Mouse (Mus musculus) lung, postnatal 25 days (tissue): ENCODE data around the gene Zbp1.

Experiments used
- DNase-seq: peaks from one replicate; pipeline ENCODE4 v3.0.0; 2022; ENCODE audit warnings: low spot score

Zbp1 gene

DNA sequence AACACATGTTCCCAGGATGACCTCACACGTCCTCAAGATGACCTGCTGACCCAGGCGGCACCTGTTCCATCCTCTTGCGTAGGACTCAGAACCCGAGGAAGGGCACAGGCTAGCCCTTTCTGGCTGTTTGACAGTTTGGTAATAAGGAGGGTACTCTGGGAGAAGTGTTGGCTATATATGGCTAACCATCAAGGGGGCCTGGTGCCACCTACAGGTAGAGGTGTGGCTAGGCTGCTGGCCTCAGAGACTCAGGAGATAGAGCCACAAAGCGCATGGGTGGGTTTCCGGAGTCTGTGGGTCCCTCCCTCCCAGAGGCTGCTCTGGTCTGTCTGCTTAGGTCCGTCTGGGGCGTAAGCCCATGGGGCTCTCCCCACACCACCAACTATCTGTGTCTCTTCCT, 28.0 kb upstream of the Zbp1 start:
- no peak for DNase-seq

DNA sequence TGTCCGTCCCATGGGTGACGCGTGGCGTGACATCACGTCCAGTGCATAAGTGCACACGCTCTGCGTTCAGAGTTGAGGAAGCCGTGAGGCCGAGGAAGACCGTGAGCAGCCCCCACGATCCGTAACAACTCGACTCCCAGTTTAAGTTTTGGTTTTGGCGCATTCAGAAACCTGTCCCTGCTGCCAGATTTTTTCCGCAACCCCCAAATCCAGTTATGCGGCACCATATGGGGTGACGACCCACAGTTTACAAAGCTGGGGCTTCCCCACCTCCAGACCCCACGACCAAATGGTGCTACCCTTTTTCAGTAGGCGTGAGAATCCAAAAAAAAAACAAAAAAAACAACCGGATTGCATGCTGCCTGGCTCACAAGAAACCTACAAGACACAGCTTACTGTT, 26.5 kb upstream of the Zbp1 start:
- DNase-seq: no peak

DNA sequence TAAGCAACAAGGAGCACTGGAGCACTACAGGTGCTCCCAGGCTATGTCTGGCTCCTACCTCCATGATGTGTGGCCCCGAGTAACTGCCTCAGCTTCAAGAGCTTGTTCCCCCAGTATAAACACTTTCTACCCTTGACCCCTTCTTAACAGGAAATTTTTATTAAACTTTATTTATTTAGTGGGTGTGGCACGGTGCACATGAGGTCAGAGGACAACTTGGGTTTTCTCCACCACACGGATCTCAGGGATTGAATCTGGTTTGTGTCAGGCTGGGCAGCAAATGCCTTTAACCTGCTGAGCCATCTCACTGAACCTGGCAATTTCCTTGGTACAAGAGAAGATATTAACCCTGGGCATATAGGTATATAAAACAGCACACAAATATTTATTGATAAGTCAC, 25.4 kb upstream of the Zbp1 start:
- no peak for DNase-seq

DNA sequence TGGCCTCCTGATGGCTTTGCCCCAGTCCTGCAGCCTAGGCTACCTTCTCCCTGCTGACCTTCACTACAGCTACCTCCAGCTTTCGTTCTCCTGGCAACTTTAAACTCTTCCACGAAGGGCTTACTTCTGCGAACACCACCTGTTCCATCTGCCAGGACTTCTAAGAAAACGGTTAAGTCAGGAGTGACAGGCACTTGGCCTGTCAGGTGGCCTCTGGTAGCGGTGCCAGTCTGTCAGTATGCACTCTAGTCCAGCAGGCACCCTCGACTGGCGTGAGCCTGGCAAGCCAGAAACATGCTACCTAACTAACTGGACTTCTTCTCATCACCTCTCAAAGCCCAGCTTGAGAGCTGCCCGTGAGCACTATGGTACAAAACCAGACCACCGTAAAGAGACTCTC, 24.9 kb upstream of the Zbp1 start:
- DNase-seq: no peak

DNA sequence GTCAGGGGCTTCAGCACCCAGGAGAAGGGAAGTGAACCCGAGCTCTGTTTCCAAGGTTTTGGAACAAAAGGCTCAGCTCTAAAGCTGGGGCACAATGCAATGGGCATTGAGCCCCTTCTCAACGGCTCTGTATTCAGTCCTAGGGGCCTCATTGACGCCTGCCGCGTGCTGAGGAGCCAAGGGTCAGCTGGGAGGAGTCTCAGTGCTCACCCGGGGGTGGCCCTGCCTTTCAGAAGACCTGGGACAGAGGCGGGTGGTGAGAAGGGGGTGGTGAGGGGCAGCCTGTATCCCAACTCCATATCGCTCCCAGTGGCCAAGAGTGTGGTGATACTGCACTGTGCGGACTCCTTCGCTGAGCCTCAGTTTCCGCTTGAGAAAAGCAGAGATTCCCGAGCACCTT, 24.2 kb upstream of the Zbp1 start:
- no peak for DNase-seq

DNA sequence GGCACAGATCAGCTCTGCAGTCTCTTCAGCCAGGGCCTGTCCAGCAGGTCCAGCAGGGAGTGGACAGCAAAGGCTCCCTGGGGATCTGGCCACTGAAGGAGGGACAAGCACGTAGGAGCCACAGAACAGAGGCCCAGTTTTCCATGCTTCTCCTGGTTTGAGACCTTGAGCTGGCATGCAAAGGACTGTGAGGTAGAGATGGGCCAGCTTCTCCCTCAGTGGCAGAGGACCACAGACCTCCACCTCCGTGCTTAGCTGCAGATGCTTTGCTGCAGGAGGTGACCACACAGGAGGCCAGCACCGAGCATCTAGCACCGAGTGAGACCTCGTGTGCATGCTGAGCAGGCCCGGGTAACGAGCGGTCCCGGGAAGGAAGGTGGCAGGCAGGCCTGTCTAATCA, 22.0 kb upstream of the Zbp1 start:
- DNase-seq: no peak

DNA sequence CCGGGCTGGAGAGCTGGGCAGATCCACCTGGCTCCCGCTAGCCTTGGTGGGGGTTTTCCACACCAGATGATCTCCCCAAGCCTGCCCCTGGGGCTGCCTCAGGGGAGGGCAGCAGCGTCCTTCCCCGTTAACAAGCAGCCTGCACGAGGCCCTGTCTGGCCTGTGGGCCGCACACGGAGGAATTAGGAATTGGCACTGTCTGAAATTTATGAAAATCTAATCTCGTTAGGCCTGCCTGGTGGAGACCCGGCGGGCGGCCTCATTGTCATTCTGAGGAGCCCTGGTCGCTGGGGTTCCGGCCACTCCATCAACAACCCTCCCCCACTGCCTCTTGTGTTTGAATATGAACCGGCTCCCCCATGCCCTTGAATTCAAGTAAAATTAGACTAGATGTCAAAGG, 19.8 kb upstream of the Zbp1 start:
- no peak for DNase-seq

DNA sequence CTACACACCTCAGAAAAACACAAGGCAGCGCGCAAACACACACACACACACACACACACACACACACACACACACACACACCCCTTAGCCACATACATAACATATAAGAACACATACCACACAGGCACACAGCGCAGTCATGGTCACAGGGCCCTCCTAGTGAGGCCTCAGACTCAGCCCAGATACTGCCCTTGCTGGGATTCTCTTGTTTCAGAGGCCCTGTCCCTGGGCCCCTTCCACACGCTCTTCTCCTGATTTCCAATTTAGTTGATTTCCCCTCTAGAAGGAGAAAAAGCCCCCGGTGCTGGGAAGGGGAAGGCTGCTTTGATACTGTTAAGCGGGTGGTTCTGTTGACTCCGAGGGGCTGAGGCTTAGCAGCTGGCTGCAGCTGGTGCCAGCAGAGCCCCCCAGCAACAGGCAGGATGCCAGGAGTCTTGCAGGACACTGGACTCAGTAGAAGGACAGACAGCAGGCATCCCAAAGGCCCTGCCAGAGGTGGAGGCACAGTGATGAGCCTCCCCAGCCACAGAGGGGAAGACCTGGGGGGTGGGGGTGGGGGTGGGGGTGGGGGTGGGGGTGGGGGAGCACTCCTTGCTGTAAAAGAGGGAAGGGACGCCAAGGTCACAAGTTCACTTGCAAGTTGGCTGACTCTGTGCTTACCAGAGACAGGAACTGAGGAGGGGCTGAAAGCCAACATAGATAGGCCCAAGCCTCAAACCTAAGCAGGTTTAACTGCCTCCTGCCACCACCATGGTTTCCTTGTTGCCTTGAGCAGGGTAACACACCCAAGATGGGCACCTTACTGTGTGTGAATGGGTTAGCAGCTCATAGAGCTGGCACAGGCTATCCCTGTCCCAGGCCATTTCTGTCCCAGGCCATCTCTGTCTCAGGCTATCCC, 17.0 kb upstream of the Zbp1 start:
- DNase-seq: no peak

DNA sequence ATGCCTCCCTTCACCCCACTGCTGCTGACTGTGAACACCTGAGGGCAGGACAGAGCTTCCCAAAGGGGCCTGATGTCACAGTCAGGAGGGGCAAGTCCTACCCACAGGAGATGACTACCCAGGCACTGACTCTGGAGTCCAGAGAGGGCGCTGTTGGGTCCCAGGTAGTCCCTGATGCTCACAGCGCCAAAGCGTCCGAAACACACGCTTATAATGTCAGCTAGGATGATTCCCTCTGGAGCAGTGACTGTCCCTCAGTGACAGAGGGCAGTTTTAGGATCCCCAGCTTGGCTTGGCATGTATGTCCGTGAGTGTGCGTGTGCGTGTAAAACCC, 14.0 kb upstream of the Zbp1 start:
- DNase-seq: no peak

DNA sequence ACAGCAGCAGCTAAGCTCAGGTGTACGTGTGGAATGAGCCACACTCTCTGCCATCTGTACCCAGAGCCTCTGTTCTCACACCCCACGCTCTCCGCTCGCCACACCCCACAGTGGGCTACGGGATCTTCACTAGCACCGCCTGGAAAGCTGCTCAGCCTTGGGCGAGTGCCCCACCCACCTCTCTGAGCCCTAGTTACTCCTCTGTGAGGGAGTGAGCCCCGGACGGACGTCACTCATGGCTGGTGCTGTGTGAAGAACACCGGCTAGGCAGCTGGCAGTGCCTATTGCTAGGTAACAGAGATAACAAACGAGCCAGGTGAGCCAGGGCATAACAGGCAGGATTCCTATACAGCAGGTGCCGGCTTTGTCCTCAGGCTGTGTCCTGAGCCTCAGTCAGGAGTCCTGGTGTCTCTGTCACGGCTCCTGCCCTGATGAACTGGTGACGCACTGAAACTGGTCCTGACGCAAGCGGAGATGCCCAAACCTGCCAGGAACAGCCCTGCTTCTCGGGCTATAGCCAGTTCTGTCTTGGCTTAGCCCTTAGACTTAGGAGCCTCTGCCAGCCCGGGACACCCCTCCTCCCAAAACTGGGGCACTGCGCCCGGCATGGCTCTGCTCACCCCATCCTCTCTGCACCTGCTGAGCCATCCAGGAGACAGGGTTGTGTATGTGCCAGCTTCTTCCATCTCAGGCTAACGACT, 13.5 kb upstream of the Zbp1 start:
- DNase-seq: no peak

DNA sequence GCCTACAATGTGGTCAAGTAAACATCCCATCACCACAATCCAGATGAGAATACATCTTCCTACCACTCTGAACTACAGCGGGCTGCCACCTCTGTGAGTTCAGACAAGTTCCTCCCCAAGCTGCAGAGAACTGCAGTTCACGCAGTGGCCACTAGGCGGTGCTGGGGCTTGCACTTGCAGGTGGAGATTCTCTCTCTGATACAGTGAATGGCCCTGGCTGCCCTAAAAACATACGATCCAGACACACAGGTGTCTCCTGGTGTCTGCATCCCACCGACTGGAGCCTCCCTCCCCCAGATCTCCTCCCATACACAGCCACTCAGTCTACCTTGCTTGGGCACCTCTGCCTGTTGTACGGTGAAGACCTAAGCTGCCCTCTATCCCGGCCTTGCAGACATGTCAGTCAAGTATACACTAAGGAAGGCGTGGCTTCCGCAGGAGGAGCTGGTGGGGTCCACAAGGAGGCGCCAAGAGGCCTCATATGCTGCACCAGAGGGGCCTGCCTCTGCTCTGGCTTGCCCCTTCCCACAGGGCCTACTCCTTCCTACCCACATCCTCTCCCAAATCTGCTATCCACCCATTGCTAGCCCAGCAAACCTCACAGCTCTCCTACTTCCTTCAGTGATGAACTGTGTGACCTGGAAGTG, 11.0 kb upstream of the Zbp1 start:
- peak; percentile 91 for DNase-seq

DNA sequence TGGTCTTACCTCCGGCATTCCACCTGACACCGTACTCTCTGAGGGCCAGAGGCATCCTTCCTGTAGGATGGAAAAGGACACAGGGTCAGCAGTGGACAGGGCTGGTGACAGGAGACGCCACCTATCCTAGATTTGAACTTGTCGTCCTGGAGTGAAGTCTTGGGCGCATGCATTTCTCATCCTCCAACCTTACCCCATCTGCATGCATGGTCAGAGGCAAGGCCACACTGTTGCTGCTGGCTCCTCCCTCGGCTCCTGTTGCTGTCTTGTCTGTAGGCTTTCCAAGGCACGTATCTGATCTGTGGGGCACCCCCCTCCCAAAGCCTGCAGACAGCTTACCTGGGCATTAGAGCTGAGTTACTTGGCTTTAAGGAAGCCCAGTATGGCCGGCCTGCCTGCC, 9.8 kb upstream of the Zbp1 start:
- DNase-seq: no peak

DNA sequence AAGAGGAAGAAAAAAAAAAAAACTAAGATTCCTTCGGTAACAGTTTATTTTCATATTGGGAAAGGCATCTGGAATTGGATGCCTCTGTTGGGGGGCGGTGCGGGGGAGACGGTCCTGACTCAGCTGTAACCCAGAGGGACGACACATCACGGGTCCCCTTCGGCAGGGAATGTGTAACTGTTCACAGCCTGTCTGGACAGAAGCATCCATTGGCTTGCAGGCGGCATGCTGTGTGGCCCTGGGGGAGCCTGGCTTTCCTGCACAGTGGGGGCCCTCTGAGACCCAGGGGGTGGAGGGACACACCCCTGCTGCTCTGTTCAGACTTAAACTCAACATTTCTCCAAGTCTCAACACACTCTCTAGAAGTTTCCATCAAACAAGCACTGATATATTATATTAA, 8.1 kb upstream of the Zbp1 start:
- no peak for DNase-seq

DNA sequence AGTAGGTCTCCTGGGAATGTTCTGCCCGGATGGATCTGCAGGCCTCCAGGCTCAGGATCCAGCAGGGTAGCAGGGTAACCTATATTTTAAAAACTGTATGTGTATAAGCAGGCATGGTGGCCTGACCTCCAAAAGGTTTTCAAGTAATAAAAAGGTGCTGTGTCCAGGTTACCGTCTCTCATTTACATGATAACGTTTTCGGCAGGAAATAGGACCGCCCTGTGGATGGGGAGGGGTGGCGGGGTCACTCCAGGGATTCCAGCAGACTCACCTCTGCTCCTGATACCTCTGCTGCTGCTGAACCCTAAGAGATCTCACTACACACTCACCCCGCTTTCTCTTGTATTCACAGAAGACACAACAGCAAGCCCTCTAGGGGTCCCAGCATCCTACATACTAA, 7.2 kb upstream of the Zbp1 start:
- DNase-seq: no peak

DNA sequence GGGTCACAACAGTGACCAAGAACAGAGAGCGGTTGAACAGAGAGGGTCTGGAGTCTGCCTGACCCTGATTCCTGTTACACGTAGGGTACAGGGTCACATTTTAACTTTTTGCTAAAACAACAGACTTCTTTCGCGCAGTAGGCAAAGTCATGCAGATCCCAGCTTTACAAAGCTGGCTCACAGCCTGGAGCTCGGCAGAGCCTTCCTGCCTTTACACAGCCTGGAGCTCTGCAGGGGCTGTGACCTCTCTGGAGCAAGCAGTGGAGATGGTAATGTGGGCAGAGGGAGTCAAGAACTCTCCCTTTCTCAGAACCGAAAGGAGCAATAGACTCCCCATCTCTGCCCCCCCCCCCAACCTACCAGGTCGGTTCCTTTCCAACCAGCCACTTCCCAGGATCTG, 6.1 kb upstream of the Zbp1 start:
- no peak for DNase-seq

DNA sequence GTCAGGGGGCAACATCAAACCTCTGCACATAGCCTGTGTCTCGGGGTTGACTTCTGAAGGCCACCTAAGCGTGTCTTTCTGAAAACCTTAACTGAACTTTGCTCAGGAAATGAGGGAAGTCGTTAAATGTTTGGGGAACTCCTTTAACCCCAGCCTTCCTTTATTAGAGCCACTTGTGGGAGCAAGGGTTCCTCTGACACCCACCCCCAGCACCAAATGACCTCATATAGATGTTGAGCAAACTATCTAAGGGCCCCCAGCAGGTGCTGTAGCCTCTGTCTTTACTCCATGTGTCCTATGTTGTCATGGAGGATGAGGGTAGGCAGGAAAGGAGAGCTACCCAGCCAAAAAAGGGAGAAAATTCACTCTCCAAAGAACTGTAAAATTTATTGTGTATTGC, 5.4 kb upstream of the Zbp1 start:
- DNase-seq: no peak

DNA sequence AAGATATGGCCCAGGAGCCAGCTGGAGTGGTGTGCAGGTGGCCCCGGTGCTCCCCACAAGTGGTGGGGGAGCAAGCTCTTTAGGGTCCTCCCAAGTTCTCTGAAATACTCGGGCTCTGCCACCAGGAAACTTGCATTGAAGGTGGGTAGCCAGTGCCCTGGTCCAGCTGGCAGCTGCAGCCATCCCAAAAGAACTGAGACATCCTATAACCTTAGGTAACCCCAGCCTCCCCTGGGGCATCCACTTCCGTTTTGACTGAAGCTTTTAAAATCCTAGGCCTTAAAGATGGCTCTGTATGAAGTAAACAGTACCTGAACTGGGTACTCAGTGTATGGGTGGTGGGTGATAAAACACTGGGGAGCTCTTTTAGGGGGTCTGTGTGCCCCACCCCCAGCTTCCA, 4.8 kb upstream of the Zbp1 start:
- no peak for DNase-seq

DNA sequence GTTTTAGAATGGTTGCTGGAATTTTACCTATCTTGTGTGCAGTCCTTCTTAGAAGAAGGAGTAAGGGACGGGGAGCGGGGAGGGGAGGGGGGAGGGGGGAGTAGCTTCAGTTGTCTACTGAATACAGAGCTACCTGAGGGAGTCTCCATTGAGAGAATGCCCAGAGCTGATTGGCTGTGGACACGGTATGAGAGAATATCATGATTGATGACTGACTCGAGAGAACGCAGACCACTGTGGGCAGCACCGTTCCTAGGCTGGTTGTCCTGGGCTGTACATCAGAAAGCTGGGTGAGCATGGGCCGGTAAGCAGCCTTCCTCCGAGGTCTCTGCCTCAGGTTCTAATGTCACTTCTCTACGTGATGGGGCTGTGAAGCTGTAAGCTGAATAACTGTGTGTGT, 2.0 kb upstream of the Zbp1 start:
- DNase-seq: no peak

DNA sequence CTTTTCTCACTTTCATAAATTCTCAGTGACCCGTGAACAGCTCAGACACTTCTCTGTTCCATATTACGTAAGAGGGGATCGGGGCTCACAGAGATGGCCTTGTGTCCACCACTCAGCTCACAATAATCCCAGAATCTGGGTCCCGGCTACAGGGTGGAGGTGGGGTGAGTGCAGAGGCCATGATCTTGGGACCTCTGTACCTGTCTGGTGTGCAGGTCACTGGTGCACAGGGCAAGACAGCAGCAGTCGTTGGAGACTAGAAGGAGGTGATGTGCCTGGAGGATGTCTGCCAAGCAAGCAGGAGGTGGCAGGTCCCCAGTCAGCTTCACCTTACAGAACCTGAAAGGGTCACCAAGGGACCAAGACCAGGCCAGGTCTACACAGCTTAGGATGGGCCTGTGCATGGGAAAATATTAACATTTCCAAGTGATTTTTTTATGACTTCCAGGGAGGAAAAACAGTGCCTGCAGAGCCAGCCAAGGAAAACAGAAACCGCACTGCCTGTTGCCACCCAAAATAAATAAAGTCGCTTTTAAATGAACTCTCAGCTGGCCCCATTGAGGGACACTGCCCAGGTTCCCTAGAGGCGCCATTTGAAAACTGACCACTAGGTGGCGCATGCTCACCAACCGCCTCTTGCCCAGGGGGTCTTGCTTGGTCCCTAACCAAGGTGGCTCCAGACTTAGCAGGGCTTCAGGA, 682 bp upstream of the Zbp1 start:
- DNase-seq: no peak

DNA sequence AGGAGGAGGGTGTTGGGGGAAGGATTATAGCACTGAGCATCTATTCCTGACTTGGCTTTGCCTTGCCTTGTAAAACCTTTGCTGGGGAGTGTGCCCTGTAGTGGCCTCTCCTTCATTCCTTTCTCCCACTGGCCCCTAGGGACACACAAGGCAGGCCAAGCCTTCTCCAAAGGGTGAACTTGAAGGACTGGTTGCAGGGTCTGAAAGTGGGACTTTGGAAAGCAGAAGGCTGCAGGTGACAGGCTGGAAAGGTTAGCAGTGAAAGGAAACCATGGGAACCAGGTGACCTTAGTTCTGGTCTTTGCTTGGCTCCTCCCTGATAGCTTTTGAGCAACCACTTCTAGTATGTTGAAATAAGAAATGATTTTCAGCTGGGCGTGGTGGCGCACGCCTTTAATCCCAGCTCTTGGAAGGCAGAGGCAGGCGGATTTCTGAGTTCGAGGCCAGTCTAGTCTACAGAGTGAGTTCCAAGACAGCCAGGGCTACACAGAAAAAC, 912 bp downstream of the Zbp1 start:
- no peak for DNase-seq

DNA sequence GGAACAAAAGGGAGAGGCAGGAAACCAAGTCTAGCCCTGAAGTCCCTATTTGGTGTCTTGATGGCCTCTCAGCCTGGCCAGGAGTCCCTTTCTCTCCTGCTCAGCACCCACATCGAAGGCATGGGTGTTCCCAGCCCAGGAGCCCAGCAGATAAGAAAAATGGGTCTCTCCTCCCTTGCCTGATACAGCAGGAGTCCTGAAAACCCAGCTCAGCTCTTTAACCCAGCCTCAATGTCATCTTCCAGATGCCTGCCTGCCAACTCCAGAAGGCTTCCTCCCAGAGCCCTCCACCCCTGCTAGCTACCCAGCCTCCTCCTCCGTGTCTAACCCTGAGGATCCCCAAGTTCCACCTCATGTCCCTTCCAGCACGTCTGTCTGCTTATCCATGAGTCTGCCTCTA, 1.5 kb downstream of the Zbp1 start:
- no peak for DNase-seq

DNA sequence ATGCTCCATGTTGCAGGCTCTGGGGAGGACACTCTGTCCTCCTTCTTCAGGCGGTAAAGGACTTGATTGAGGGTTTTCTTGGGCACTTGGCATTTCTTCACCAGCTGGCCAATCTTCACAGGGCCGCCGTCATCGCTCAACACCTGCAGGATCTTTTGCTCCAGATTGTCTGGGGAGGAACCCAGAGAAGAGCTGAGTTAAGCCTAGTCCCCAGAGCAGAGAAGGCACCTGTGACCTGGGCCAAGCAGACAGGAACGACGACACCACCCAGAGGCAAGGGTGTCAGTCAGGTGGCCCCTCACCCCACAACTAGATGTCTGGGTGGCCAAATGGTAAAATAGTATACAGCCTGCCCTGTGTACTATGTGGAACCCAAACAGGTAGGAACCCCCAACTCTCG, 1.9 kb downstream of the Zbp1 start:
- no peak for DNase-seq

DNA sequence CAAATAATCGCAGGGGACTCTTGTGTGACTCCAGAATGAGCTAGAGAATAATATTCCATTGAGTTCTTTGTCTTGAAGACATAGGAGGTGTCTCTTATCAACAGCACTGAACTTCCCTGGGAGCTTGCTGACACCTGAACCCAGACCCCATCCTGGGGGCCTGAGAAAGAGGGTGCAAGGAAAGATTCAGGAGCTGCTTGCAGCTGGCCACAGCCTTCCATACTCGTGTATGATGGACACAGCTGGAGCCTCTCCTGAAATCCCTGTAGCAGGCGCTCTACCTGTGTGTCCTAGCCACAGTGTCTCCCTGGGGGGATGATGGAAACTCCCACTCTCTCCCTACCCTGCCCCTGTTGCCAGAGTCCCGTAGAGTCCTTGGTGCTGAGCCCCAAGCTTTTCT, 6.5 kb downstream of the Zbp1 start:
- DNase-seq: no peak
